Mouse (Mus musculus) lung, postnatal 36 days (tissue): ENCODE results near the gene Sdk1.

Experiments used
- DNase-seq: peaks from one replicate; pipeline ENCODE4 v3.0.0; 2022; ENCODE audit warnings: mixed read lengths

Gene Sdk1

DNA sequence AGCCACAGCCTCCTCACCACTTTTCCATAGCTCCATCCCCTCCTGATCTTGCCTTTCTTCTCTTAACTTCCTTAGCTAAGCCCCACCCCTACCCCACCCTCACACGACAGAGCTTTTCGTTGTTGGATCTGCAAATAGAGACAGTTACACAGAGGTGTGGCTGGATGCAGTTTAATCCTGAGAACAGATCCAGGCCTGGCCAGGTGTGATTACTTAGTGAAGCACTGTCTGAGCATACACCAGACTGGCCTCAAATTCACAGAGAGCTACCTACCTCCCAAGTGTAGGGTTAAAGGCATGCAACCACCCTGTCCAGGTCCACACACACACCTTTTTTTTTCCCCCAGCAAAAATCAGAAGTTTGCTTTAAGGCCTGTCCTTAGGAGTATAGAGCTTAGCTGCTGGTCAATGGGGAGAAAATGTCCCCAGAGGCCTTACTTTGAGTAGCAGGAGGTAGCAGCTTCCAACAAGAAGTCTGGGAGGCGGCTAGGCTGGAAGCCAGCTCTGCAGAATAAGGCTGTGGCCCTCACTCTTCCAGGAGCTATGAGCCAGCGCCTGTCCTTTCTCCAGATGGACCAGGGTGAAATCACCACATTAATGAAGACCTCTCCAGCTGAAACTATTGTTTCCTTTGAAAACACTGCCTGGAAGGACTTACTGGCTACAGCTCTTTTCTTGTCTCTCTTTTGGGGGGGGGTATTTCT is 781.7 kb downstream of the Sdk1 start:
- peak; percentile 4 for DNase-seq

DNA sequence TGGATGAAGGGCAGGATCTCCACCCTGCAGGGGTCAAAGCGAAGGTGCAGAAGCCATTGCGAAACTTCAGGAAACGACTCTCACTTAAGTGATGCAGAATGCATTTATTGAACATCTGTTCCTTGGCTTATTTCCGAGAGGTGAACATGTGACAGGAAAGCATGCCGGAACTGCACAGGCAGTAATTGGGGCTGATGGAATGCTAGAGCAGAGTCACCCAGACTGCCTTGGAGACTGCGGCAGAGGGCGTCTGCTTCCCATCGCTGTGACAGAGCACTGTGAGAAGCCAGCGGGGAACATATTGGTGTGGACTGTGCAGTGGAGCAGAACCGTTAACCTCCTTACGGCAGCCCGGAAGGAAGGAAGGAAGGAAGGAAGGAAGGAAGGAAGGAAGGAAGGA is 783.2 kb downstream of the Sdk1 start:
- peak; percentile 4 for DNase-seq

DNA sequence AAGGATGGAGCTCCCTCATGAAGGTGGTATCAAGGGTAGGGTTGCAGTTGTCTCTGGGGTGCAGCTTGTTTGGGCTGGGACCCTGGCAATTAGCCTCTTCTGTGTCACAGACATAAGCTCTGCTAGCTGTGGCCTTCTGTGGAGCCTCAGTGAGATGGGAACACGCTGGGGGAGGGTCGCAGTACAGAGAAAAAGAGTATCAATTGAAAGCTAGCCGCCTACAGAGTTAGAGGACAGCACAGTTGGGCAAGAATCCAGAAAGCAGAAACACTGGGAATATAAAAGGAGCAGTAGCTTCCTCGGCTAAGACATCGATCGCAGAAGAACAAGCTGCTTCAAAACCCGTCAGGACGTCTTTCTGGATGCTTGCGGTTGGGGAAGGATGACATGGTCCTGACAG is 795.2 kb downstream of the Sdk1 start:
- DNase-seq, result no peak

DNA sequence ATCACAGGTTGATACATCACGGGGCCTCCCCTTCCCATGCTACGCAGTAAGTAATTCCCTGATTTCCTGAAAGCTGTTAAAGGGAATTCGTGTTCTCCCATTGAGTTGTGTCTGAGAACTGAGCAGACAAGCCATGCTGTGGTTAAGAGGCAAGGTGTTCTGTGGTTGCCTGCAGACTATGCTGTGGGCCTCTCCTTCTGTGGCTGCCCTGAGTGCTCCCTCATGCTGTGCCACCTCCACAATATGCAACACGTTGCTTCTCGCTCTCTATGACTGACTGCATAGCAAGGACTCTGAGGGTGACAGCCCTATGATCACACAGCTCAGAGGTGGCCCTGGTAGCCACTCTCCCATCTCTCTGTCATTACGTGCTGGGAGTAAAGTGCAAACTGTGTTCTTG is 797.9 kb downstream of the Sdk1 start:
- no peak for DNase-seq

GRCm38 (mm10) chr5:142039891-142040530 is 798.7 kb downstream of the Sdk1 start:
- peak; percentile 6 for DNase-seq

DNA sequence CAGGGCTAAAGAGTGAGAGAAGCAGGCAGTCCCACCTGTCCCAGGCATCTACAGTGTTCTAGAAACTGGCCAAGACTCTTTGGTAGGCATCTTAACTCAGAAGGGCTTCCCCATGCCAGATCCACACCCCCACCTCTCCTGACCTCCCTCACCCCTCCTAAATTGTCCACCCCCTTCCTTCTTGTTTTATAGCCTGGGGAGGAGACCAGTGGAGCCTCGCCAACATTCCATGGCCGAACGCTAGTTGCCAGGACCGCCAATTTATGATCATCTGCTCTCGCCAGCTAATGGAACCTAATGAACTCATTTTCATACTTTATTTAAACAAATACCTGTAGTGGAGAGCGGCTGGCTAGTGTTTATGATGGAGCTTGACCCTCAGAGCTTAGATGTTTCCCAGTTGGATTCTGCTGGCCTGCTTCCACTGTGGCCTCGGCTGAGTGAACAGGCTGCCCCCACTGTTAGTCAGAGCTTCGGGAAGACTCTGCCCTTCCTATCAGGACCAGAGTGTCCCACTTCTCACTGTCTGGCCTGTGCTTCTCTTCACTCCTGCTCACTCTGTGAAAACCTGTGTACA is 800.0 kb downstream of the Sdk1 start:
- DNase-seq, result no peak

GRCm38 (mm10) chr5:142061781-142062180 is 820.5 kb downstream of the Sdk1 start:
- DNase-seq, result no peak

GRCm38 (mm10) chr5:142071322-142071721 is 830.0 kb downstream of the Sdk1 start:
- DNase-seq, result no peak

GRCm38 (mm10) chr5:142073901-142074300 is 832.6 kb downstream of the Sdk1 start:
- no peak for DNase-seq

- peak; percentile 19 for DNase-seq
These were observed 833.5 kb downstream of the Sdk1 start for GRCm38 (mm10) chr5:142074561-142075500.

- DNase-seq, result no peak
These were observed 839.4 kb downstream of the Sdk1 start for GRCm38 (mm10) chr5:142080661-142081060.

DNA sequence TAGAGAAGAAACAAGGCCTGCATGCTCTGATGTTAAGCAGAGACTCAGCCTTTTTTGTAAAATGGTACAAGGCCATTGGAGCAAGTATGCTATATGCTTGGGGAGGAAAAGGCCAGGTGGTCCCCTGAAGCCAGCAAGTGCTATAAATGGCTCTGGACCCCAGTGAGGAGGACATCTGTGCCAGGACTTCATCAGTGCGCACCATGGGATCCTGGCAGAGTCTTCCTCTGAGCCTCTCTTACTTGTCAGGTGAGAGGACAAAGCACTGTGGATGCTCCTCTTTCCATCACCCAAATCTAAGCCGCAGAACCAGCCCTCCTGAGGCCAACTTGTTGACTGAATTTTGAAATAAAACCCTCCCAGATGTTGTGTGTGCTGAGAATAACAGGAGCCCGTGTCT is 839.8 kb downstream of the Sdk1 start:
- no peak for DNase-seq

GRCm38 (mm10) chr5:142096377-142096841 is 855.1 kb downstream of the Sdk1 start:
- DNase-seq, result no peak

DNA sequence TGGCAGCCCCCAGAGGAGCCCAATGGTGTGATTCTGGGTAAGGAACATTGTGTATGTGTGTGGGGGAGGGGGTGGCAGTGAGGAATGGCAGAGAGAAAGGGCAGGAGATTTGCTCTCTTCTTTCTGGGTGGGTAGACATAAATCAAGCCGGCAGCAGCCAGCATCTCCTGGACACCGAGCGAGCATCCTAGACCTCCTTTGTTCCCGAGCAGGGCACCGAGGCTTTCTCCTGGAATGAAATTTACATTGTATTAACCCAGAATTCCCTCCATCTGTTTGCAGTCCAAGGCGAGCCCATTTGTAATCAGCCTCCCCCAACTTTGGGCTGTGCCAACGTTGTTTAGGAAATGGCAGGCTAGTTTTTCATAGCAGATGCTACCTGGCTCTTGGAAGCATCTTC is 858.9 kb downstream of the Sdk1 start:
- no peak for DNase-seq

- no peak for DNase-seq
These were observed 866.1 kb downstream of the Sdk1 start for GRCm38 (mm10) chr5:142107434-142107833.

GRCm38 (mm10) chr5:142111989-142112388 is 870.7 kb downstream of the Sdk1 start:
- no peak for DNase-seq

- DNase-seq, result no peak
These were observed 872.2 kb downstream of the Sdk1 start for GRCm38 (mm10) chr5:142113210-142114175.

DNA sequence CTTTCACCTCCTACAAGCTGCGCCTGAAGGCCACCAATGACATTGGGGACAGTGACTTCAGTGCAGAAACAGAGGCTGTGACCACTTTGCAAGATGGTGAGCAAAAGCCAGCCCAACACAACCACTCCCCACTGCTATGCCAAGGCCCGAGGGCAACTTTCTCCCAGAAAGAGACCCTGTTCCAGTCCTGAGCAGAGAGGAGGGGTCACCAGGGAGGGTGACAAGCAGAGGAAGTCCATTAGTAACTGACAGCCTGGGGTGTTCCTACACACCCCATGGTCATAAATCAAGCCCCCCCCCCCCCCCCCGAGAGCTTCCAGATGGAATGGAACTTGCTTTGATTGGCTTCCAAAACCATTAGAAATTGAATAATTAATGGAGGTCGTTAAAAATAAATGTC is 886.5 kb downstream of the Sdk1 start:
- no peak for DNase-seq

- no peak for DNase-seq
These were observed 886.9 kb downstream of the Sdk1 start for GRCm38 (mm10) chr5:142128181-142128611.

DNA sequence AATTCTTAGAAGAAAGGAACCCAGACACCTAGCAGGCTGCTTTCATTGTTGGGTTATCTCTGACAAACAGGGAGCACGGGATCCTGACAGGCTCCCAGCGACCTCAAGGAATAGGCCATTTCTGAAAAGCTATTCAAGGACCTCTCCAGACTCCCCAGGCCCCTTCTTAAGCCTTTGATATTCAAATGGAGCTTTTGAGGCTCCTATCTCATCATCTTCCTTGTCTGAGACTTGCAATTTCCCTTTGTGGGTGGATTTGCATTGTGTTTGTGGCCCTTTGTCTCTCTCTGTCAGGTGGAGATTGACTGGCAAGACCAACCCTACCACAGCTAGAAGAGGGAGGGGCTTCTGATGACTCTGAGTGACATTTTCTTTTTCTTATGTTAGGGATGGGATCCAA is 888.7 kb downstream of the Sdk1 start:
- DNase-seq, result no peak

DNA sequence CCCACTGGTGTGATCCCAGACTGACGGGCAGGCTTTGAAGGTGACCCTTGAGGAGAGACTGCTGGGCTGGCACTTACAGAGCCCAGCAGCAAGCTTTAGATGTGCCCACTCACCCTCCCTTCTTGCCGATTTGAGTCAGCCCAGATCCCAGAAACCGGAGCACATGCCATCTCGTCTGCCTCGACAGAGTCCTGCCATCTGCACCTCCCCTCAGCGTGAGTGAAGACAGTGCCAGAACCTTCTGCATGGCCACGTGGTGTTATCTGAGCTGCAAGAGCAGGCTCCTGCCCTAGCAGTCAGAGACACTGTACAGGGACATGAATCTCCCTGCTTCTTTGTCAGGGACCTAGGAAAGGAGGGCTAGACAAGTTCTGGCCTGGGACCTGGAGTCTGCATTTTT is 898.7 kb downstream of the Sdk1 start:
- DNase-seq, result no peak

GRCm38 (mm10) chr5:142149594-142149993 is 908.3 kb downstream of the Sdk1 start:
- no peak for DNase-seq
